Mouse (Mus musculus) cerebellum, adult (tissue): ENCODE results near the gene Efl1.

Source experiments
- ATAC-seq: cut with Nextera tagmentation; 2 replicates; pipeline ENCODE4 v1.9.2; 2017; ENCODE audit warnings: mild to moderate bottlenecking, moderate library complexity, mixed read lengths; ENCODE audit not compliant: insufficient number of reproducible peaks, low FRiP score, low TSS enrichment

Efl1 gene

GRCm38 (mm10) chr7:82752171-82753085, 104.0 kb downstream of the Efl1 start:
- no peak for ATAC-seq

GRCm38 (mm10) chr7:82755602-82756155, 107.3 kb downstream of the Efl1 start:
- ATAC-seq: no peak

GRCm38 (mm10) chr7:82758521-82758920, 110.1 kb downstream of the Efl1 start:
- no peak for ATAC-seq

- ATAC-seq: no peak
These were observed 110.7 kb downstream of the Efl1 start for GRCm38 (mm10) chr7:82759091-82759490.

- no peak for ATAC-seq
These were observed 116.5 kb downstream of the Efl1 start for GRCm38 (mm10) chr7:82764951-82765350.

DNA sequence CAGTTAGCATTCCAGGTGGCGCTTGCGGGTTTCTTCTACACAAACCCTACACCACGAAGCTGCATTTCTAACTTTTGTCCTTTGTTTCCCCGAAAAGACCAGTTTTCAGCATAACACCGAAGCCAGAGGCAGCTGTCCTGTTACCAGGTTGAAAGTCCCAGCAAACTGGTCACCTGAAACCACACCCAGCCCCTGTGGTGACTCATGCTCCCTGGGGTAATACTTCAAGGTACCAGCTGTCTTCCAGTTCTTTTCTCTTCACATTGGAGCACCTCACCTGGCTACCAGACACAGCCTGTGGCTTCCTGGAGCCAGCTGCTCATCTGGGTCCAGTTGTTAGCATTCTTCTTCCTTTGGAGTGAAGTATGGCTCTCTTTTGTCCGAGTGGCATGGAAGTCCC, 118.2 kb downstream of the Efl1 start:
- no peak for ATAC-seq

DNA sequence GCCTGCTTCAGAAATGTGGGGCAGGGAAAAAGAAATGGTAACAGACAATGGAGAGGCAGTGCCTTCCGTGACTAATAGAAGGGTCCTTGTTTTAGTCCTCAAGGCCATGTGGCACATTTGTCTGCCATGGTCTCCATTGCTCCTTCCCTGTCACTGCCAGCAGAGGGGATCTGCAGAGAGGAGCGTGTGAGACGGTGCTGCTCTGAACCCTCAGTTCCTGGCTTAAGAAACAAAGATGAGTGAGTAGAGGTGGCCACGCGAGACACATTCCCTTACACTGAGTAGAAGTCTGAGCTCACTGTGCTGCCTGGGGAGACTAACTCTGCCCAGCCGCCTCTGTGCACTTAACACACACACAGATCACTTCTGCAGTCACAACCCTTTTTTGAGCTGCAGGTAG, 121.8 kb downstream of the Efl1 start:
- no peak for ATAC-seq

- peak; percentile 88 for ATAC-seq
These were observed 122.7 kb downstream of the Efl1 start for GRCm38 (mm10) chr7:82770957-82771660.

DNA sequence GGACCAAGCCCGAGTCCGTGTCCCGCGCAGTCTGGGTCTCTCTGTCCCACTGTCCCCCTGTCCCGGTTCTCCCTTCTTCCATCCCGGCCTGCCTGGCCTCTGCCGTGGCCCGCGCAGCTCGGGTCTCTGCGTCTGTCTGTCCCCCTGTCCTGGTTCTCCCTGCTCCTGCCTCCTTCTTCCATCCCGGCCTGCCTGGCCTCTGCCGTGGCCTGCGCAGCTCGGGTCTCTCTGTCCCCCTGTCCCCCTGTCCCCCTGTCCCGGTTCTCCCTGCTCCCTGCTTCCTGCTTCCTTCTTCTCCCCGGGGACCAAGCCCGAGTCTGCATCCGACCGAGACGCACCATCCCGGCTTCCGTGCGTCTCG, 123.2 kb downstream of the Efl1 start:
- ATAC-seq: peak; percentile 31; the same call in 1 of the 2 replicates

DNA sequence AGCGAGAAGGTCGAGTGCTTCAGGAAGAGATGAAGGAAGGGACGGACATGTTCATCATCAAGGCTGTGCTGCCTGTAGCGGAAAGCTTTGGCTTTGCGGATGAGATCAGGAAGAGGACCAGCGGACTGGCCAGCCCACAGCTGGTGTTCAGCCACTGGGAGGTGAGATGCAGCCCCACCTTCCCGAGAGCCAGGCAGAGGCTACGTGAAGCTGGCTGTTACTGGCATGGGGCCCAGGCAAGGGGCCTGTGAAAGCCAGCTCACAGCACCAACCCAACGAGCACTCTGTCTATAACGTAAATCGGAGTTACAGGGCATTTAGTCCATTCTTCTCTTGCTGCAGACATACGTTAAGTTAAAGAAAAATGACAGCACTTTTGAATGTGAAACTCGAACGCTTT, 124.1 kb downstream of the Efl1 start:
- ATAC-seq: no peak

DNA sequence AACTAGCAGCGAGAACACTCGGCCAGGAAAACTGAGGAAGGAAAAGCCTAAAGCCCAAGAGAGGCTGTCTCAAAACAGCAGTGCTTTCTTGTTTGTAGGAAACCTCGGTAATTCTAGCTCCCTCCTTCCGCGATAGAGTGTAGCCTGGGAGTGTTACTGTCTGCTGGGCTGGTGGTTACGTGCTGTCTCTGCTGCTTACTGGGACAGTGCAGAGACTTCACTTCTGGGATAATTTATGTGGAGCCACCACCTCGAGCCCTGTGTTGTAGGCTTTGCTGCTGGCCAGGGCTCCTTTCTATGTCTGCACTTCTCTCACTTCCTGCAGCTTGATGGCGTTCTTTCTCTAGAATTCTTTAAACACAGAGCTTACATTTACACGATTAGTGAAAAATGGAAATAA, 124.7 kb downstream of the Efl1 start:
- ATAC-seq: no peak

DNA sequence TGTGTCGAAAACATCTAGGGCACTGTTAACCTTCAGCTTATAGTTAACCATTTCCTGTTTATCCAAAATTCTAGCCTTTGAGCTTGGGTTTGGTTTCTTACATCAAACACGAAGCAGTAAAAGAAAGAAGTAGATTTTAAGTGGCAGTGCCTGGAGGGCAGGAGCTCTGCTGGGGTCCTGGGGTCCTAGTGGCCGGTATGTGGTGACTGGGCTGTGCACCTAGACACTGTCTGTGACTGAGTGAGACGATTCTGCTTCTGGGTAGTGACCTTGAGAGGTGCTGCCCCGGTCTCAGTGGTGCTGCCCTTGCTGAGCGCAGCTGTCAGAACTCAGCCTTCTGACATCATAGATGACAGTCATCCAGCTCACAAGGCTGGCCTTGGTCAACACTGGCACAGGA, 125.5 kb downstream of the Efl1 start:
- ATAC-seq: no peak

DNA sequence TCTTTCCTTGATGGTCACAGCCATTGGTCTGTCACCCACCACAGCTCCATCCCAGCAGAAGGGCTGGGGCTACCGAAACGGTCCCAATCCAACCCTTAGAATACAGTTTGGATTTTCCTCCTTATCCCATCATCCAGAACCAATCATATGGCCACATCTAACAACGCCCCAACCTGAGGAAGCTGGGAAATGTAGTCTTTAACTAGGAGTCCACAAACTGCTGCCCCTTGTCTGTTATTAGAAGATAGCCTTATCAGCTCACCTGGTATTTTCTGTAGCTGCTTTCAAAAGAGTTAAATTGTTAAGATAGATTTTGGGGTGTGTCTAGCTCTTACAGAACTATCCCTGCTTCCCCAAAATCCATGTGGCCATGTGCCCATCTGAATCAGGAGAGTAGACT, 126.7 kb downstream of the Efl1 start:
- no peak for ATAC-seq

- no peak for ATAC-seq
These were observed 134.7 kb downstream of the Efl1 start for GRCm38 (mm10) chr7:82783071-82783470.

- no peak for ATAC-seq
These were observed 135.3 kb downstream of the Efl1 start for GRCm38 (mm10) chr7:82783693-82784092.

- ATAC-seq: no peak
These were observed 137.0 kb downstream of the Efl1 start for GRCm38 (mm10) chr7:82785335-82785934.

DNA sequence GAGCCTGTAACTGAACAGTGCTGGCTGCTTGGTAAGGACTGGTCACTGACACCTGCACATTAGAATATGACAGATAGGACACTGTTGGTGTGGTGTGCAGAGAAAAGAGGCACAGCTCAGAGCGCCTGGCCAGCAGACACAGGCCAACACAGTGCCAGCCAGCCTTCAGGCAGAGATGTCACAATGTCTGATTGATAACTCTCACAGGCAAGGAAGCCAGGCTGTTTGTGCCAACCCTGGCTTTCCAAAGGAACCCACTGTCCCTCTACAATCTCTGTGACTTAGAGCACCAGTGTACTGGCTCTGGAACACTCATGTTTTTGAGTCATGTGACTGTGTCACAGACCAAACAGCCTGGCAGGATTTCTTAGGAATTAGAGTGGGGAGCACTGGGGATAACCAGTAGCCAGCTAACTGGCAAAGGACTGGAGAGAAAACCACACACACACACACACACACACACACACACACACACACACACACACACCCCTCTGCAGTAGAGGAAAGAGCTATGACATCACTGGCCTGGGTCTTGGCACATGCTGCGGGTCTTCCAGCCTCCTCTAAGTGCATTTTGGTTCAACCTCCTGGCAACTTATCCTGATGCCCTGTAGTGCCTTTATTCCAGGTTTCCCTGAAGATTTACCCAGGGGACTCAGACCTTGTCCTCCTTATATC, 137.7 kb downstream of the Efl1 start:
- no peak for ATAC-seq

- no peak for ATAC-seq
These were observed 144.2 kb downstream of the Efl1 start for GRCm38 (mm10) chr7:82792644-82793043.

DNA sequence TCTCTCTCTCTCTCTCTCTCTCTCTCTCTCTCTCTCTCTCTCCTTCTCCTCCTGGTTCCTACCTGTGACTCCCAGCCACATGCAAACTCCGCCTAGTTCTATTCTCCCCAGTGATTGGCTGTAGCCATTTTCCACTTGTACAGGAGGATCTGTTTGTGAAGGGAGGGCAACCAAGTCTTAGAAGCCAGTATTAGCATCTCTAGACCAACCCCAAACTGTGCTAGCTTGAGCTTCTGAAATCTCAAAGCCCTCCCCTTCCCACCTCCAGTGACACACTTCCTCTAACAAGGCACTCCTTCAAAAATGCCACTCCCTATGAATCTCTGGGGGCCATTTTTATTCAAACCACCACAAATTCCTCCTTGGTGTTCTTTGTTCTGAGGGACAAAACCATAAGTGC, 144.7 kb downstream of the Efl1 start:
- ATAC-seq: no peak

DNA sequence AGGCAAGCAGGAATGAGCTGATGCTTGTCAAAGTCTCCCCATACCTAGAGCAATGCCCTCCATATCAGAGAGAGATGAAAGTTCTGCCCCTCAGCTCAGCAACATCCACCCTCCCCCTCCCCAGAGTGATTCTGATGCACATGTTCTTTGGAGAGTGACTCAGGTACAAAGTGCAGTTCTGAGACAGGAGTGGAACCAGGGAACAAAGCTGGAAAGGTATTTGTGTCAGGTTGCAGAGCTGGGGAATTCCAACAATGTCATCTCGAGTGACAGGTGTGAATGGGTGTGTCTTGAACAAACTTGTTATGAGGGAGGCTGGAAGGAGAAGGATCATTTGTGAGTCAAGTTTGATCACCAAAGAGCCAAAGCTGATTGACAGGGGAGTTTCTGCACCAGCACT, 146.1 kb downstream of the Efl1 start:
- no peak for ATAC-seq
